Mouse (Mus musculus) heart, embryonic 12.5 days (tissue): ENCODE measurements around the gene Atf7ip. TPM values are rescaled to one million over a fixed set of nuclear protein-coding genes. Genes with fewer than 3 reads are reported as not detected.
A peak's percentile ranks its signal among the peaks of the same experiment; 100 is the strongest.

Experiments used
- ATAC-seq: fragments of 200-750 bp; cut with Nextera tagmentation; 2 replicates; pipeline ENCODE4 v1.8.0; 2017; ENCODE audit warnings: moderate TSS enrichment, moderate library complexity; ENCODE audit not compliant: insufficient number of reproducible peaks, low FRiP score
- H3K27ac ChIP-seq: fragments of 300-500 bp; sonication (generic); 2 replicates; pipeline ENCODE4 v1.5.1; 2016; ENCODE audit warnings: mild to moderate bottlenecking, moderate library complexity; ENCODE audit not compliant: poor library complexity, severe bottlenecking
- H3K27me3 ChIP-seq: fragments of 300-500 bp; sonication (generic); replicated peaks from 2 replicates; pipeline ENCODE4 v1.6.1; 2016; ENCODE audit warnings: mild to moderate bottlenecking, moderate library complexity
- H3K36me3 ChIP-seq: fragments of 300-500 bp; sonication (generic); 2 replicates; pipeline ENCODE4 v1.6.1; 2016; ENCODE audit warnings: mild to moderate bottlenecking, moderate library complexity
- H3K4me1 ChIP-seq: fragments of 300-500 bp; sonication (generic); replicated peaks from 2 replicates; pipeline ENCODE4 v1.6.1; 2016; ENCODE audit warnings: mild to moderate bottlenecking
- H3K4me2 ChIP-seq: fragments of 300-500 bp; sonication (generic); 2 replicates; pipeline ENCODE4 v1.6.1; 2016; ENCODE audit warnings: mild to moderate bottlenecking, moderate library complexity
- H3K4me3 ChIP-seq: fragments of 300-500 bp; sonication (generic); 2 replicates; pipeline ENCODE4 v1.5.1; 2016; ENCODE audit warnings: mild to moderate bottlenecking
- H3K9ac ChIP-seq: fragments of 300-500 bp; sonication (generic); 2 replicates; pipeline ENCODE4 v1.6.1; 2016; ENCODE audit warnings: mild to moderate bottlenecking, moderate library complexity
- H3K9me3 ChIP-seq: fragments of 300-500 bp; sonication (generic); replicated peaks from 2 replicates; pipeline ENCODE4 v1.6.1; 2016; ENCODE audit warnings: mild to moderate bottlenecking, moderate library complexity
- WGBS: fragments of 180-500 bp; shearing (Covaris S2); methylation state at CpG from one replicate; pipeline ENCODE4 v1.1.7; 2016; 5-methylcytosine and 5-hydroxymethylcytosine counted together
- polyA plus RNA-seq: library from polyadenylated mRNA; unstranded; fragments of >200 nt; fragmentation: Nextera tagmentation; extraction: Ambion mirVana; gene quantifications from 2 replicates; pipeline ENCODE4 v1.2.1, GENCODE M21; 2016

Gene Atf7ip
- polyA plus RNA-seq, 1 experiment from 2014 or later, result 51.5 TPM

GRCm38 (mm10) chr6:136543164-136543563 lies 37.2 kb downstream of the Atf7ip start:
- Histone ChIP-seq H3K27ac (peak overlapping the region; percentile 90), H3K36me3 (peaks cover 24% of the 10 kb centered on the region), H3K27me3 (no peaks in the 10 kb centered on the region), H3K9ac (peak overlapping the region; percentile 44; the same call in 1 of the 2 replicates), H3K9me3 (no peaks in the 10 kb centered on the region), H3K4me3 (peak overlapping the region; percentile 17), H3K4me2 (peak overlapping the region; percentile 57), H3K4me1 (peaks cover 35% of the 10 kb centered on the region)
- WGBS, result 8% methylated on average over 6 of the region's 6 CpGs
- ATAC-seq, result peak; percentile 83

DNA sequence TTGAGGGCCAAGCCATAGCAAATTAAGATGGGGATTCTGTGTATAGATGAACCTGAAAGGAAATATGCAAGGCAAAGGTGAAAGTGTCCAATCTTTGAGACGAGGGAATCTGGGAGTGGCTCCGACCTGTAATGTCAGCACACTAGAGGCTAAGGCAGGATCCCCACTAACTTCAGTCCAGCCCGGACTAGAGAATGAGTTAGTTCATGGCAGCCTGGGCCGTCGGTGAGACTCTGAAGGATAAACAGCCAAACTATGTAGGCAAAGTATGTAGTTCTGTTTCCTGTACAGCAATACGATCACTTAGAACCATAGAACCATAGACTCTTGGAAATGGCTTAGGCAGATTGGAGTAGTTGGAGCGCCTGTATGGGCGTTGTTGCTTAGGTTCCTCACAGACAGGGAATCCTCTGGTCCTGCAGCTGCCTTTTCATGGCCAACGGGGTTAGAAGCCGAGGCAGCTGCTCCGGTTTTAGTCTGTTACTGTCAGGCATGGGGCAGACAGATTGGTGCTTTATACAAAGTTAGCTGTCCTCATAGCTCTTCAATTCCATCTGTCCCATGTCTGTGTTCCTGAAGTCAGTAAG lies 39.4 kb downstream of the Atf7ip start:
- Histone ChIP-seq H3K9me3 (no peaks in the 10 kb centered on the region), H3K36me3 (peaks cover 8% of the 10 kb centered on the region), H3K4me1 (peaks cover 42% of the 10 kb centered on the region), H3K27me3 (no peaks in the 10 kb centered on the region), H3K4me3 (no peak overlapping the region), H3K27ac (no peak overlapping the region), H3K4me2 (no peak overlapping the region), H3K9ac (no peak overlapping the region)
- no peak for ATAC-seq
- WGBS, result 88% methylated on average over 11 of the region's 11 CpGs

GRCm38 (mm10) chr6:136546286-136546685 lies 40.3 kb downstream of the Atf7ip start:
- no peak overlapping the region for H3K4me2 ChIP-seq
- no peaks in the 10 kb centered on the region for H3K9me3 ChIP-seq
- H3K9ac ChIP-seq, result no peak overlapping the region
- no peak overlapping the region for H3K27ac ChIP-seq
- no peaks in the 10 kb centered on the region for H3K27me3 ChIP-seq
- 0 out of 2 replicates have a peak, but pooled peaks cover under 1% of the 10 kb centered on the region for H3K36me3 ChIP-seq
- 74% methylated on average over 2 of the region's 2 CpGs for WGBS
- no peak for ATAC-seq
- H3K4me3 ChIP-seq, result no peak overlapping the region
- H3K4me1 ChIP-seq, result peaks cover 39% of the 10 kb centered on the region

DNA sequence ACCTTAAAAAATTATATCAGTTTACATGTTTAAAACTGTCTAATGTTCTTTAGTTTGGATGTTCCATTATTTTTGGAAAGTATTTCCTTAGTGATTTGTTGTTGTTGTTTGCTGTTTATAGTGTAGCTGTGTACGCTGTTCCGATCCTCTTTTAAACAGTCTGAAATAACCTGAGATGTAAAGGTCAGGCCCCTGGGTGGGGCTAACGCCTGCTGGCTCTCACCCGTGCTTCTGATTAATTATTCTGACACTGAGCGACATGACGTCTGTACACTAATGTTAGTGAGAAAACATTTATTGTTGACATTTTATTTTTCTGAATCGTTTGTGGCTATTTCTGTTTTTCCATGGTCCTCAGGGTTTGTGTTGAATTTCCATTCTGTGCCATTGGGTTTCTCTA lies 41.0 kb downstream of the Atf7ip start:
- Histone ChIP-seq H3K36me3 (no peaks in the 10 kb centered on the region), H3K4me2 (no peak overlapping the region)

DNA sequence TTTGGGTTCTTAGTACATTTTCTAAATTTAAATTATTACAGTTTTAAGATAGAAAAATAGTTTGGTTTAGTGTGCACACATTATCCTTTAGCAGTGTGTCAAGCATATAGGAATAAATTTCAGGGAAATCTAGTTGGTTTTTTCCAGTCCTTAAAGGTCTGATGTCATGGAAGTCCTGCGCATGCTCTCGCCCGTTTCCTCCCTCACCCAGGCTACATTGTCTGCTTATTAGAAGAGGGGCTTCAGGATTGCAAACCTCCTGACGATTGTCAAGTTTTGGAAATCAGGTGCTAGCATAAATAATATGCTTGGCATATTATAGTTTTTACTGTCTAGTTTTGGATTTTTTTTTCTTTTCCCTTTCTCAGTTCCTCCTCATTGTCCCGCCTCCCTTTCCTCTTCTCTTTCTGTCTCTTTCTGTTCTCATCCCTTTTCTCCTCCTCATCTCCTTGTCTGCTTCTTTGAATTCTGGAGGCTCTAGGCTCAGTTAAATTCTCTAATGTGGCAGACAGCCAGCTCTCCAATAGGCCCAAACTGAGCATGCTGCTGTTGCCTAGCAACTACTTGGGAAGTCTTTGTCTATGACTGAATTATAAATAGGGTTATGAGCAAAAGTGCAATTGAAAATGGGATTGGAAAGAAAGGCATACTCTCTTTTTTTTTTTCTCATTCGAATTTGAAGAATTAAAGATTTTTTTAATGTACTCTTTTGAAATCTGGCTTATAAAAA lies 42.2 kb downstream of the Atf7ip start:
- 0 out of 2 replicates have a peak, but pooled peaks have one; percentile 52 for ATAC-seq
- no peak overlapping the region for H3K9ac ChIP-seq
- WGBS, result 77% methylated on average over 6 of the region's 6 CpGs

More for the DNA sequence above, 41.0 kb downstream of the Atf7ip start:
- no peaks in the 10 kb centered on the region for H3K27me3 ChIP-seq
- no peak overlapping the region for H3K9ac ChIP-seq
- H3K4me1 ChIP-seq, result peaks cover 33% of the 10 kb centered on the region
- H3K27ac ChIP-seq, result no peak overlapping the region
- no peak overlapping the region for H3K4me3 ChIP-seq
- WGBS, result 65% methylated on average over 7 of the region's 7 CpGs
- no peak for ATAC-seq
- no peaks in the 10 kb centered on the region for H3K9me3 ChIP-seq

GRCm38 (mm10) chr6:136548796-136549195 lies 42.8 kb downstream of the Atf7ip start:
- Histone ChIP-seq H3K4me2 (no peak overlapping the region), H3K4me1 (peaks cover 22% of the 10 kb centered on the region), H3K27ac (peak overlapping the region; percentile 68; the same call in 1 of the 2 replicates), H3K9ac (no peak overlapping the region), H3K36me3 (no peaks in the 10 kb centered on the region), H3K27me3 (no peaks in the 10 kb centered on the region), H3K9me3 (no peaks in the 10 kb centered on the region), H3K4me3 (no peak overlapping the region)
- 83% methylated on average over 6 of the region's 6 CpGs for WGBS
- no peak for ATAC-seq

More for the DNA sequence above, 42.2 kb downstream of the Atf7ip start:
- Histone ChIP-seq H3K4me3 (no peak overlapping the region), H3K27ac (peak overlapping the region; percentile 66), H3K36me3 (no peaks in the 10 kb centered on the region), H3K4me2 (no peak overlapping the region), H3K27me3 (no peaks in the 10 kb centered on the region), H3K4me1 (peaks cover 28% of the 10 kb centered on the region), H3K9me3 (no peaks in the 10 kb centered on the region)

GRCm38 (mm10) chr6:136549606-136550005 lies 43.6 kb downstream of the Atf7ip start:
- no peaks in the 10 kb centered on the region for H3K36me3 ChIP-seq
- H3K4me2 ChIP-seq, result no peak overlapping the region
- H3K27ac ChIP-seq, result no peak overlapping the region
- peaks cover 24% of the 10 kb centered on the region for H3K4me1 ChIP-seq
- H3K4me3 ChIP-seq, result no peak overlapping the region
- 81% methylated on average over 3 of the region's 3 CpGs for WGBS
- no peaks in the 10 kb centered on the region for H3K9me3 ChIP-seq
- H3K27me3 ChIP-seq, result no peaks in the 10 kb centered on the region
- no peak for ATAC-seq
- no peak overlapping the region for H3K9ac ChIP-seq

- H3K9ac ChIP-seq, result no peak overlapping the region
- no peak for ATAC-seq
- H3K4me3 ChIP-seq, result 0 out of 2 replicates have a peak overlapping the region, but pooled peaks have one; percentile 6
- H3K27ac ChIP-seq, result peak overlapping the region; percentile 75
- H3K9me3 ChIP-seq, result no peaks in the 10 kb centered on the region
- no peaks in the 10 kb centered on the region for H3K27me3 ChIP-seq
- WGBS, result 63% methylated on average over 7 of the region's 7 CpGs
- H3K4me2 ChIP-seq, result peak overlapping the region; percentile 16; the same call in 1 of the 2 replicates
- H3K4me1 ChIP-seq, result peaks cover 24% of the 10 kb centered on the region
- no peaks in the 10 kb centered on the region for H3K36me3 ChIP-seq
Observed at GRCm38 (mm10) chr6:136550596-136551304, 44.8 kb downstream of the Atf7ip start.

- no peaks in the 10 kb centered on the region for H3K36me3 ChIP-seq
- H3K4me1 ChIP-seq, result peaks cover 22% of the 10 kb centered on the region
- no peaks in the 10 kb centered on the region for H3K27me3 ChIP-seq
- no peak overlapping the region for H3K27ac ChIP-seq
- H3K9me3 ChIP-seq, result no peaks in the 10 kb centered on the region
- 78% methylated on average over 7 of the region's 7 CpGs for WGBS
- no peak overlapping the region for H3K4me3 ChIP-seq
- H3K4me2 ChIP-seq, result no peak overlapping the region
- no peak overlapping the region for H3K9ac ChIP-seq
- no peak for ATAC-seq
Observed at GRCm38 (mm10) chr6:136551550-136552109, 45.7 kb downstream of the Atf7ip start.

- peak overlapping the region; percentile 43; the same call in 1 of the 2 replicates for H3K27ac ChIP-seq
- no peaks in the 10 kb centered on the region for H3K9me3 ChIP-seq
- no peak overlapping the region for H3K9ac ChIP-seq
- H3K4me2 ChIP-seq, result no peak overlapping the region
- H3K4me1 ChIP-seq, result peaks cover 20% of the 10 kb centered on the region
- 77% methylated on average over 5 of the region's 5 CpGs for WGBS
- ATAC-seq, result no peak
- no peak overlapping the region for H3K4me3 ChIP-seq
- peaks cover 8% of the 10 kb centered on the region for H3K36me3 ChIP-seq
- no peaks in the 10 kb centered on the region for H3K27me3 ChIP-seq
Observed at GRCm38 (mm10) chr6:136553156-136553555, 47.2 kb downstream of the Atf7ip start.
